Mouse (Mus musculus): ENCODE data around the gene Zfand3. TPM values are rescaled to one million over a fixed set of nuclear protein-coding genes. Genes with fewer than 3 reads are reported as not detected.

Gene Zfand3
- polyA plus RNA-seq, 1 experiment from 2014 or later = 54.9 TPM

DNA sequence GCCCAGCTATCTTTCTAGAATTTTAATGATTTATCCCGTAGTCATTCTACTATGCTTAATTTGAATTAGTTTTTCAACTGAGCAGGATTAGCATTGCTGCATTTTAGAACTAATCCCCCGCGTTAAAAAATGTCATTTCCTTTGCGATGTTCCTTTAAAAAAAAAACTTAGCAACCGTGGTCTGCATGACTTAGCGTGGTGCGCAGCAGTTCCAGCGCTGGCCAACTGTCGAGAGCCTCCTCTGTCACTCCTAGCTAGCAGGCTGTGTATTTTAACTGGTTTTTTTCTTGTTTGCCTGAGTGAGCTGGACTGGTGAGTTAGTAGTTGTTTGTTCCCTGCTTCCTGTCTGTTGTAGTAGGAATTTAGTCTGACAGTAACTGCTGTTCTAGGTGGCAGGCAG lies 48.9 kb downstream of the Zfand3 start:
- H3K4me2 ChIP-seq (replicated peaks) = no peak overlapping the region
- ATAC-seq (ENCODE audit: insufficient number of reproducible peaks, low FRiP score, low TSS enrichment, low read depth) = no peak
- no peak overlapping the region for H3K27ac ChIP-seq (replicated peaks)
- no peaks in the 10 kb centered on the region for H3K27me3 ChIP-seq
- H3K4me1 ChIP-seq = no peaks in the 10 kb centered on the region
- no peak overlapping the region for H3K9ac ChIP-seq
- WGBS = 78% methylated on average over 9 of the region's 9 CpGs
- no peaks in the 10 kb centered on the region for H3K9me3 ChIP-seq (replicated peaks)
- 0 out of 2 replicates have a peak, but pooled peaks cover 4% of the 10 kb centered on the region for H3K36me3 ChIP-seq
- H3K4me3 ChIP-seq (replicated peaks) = no peak overlapping the region

- 88% methylated on average over 2 of the region's 2 CpGs for WGBS
- no peak overlapping the region for H3K27ac ChIP-seq (replicated peaks)
- 0 out of 2 replicates have a peak, but pooled peaks cover 4% of the 10 kb centered on the region for H3K36me3 ChIP-seq
- no peaks in the 10 kb centered on the region for H3K9me3 ChIP-seq (replicated peaks)
- no peaks in the 10 kb centered on the region for H3K27me3 ChIP-seq
- H3K4me3 ChIP-seq (replicated peaks) = no peak overlapping the region
- ATAC-seq (ENCODE audit: insufficient number of reproducible peaks, low FRiP score, low TSS enrichment, low read depth) = no peak
- no peak overlapping the region for H3K4me2 ChIP-seq (replicated peaks)
- no peak overlapping the region for H3K9ac ChIP-seq
- H3K4me1 ChIP-seq = peaks cover 3% of the 10 kb centered on the region; the same call in 1 of the 2 replicates
Measured at GRCm38 (mm10) chr17:30053871-30054270, 49.3 kb downstream of the Zfand3 start.

DNA sequence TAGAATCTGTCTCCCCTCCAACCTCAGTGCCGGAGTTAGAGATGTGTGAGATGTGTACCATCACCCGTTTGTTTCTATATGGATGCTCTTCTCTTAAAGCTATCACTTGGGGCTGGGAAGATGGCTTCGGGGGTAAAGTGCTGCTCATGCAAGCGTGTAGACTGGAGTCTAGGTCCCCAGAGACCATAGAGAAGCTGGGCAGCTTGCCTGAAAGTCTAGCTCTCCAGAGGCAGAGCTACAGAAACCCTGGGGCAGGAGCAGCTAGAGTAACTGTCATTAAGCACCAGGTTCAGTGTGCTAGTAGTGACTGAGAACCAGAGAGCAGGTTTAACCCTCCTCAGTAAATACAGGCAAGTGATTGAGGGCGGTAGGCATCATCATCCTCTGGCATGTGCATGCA lies 51.7 kb downstream of the Zfand3 start:
- Histone ChIP-seq H3K4me1 (peaks cover 13% of the 10 kb centered on the region; the same call in 1 of the 2 replicates), H3K36me3 (0 out of 2 replicates have a peak, but pooled peaks cover 4% of the 10 kb centered on the region), H3K27ac (replicated peaks) (no peak overlapping the region), H3K9me3 (replicated peaks) (no peaks in the 10 kb centered on the region), H3K4me3 (replicated peaks) (no peak overlapping the region), H3K4me2 (replicated peaks) (no peak overlapping the region), H3K27me3 (no peaks in the 10 kb centered on the region), H3K9ac (no peak overlapping the region)
- no peak for ATAC-seq (ENCODE audit: insufficient number of reproducible peaks, low FRiP score, low TSS enrichment, low read depth)
- WGBS = 78% methylated on average over 5 of the region's 5 CpGs

DNA sequence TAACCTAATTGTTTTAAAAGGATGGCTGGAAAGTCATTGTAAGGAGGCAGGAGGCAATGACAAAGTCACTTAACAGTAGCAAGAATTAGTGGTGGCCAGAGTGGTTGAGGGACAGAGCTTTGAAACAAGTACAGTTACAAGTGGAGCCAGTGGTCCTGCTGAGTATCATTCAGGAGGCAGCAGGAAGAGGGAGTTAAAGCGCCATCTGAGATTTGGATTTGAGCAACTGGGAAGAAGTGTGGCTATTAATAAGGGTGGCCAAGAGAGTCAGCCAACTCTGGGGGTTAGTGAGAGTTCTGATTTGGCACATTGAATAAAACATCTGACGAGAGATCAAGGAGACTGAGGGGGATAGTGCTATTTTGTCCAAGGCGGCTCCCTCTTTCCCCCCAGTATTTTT lies 54.1 kb downstream of the Zfand3 start:
- Histone ChIP-seq H3K4me1 (peaks cover 14% of the 10 kb centered on the region; the same call in 1 of the 2 replicates), H3K36me3 (0 out of 2 replicates have a peak, but pooled peaks cover 4% of the 10 kb centered on the region), H3K27me3 (no peaks in the 10 kb centered on the region), H3K9me3 (replicated peaks) (no peaks in the 10 kb centered on the region), H3K4me3 (replicated peaks) (no peak overlapping the region), H3K9ac (no peak overlapping the region), H3K27ac (replicated peaks) (no peak overlapping the region), H3K4me2 (replicated peaks) (no peak overlapping the region)
- 80% methylated on average over 3 of the region's 3 CpGs for WGBS
- ATAC-seq (ENCODE audit: insufficient number of reproducible peaks, low FRiP score, low TSS enrichment, low read depth) = no peak

- 86% methylated on average over 5 of the region's 5 CpGs for WGBS
- no peaks in the 10 kb centered on the region for H3K9me3 ChIP-seq (replicated peaks)
- no peak overlapping the region for H3K4me2 ChIP-seq (replicated peaks)
- no peaks in the 10 kb centered on the region for H3K27me3 ChIP-seq
- H3K27ac ChIP-seq (replicated peaks) = no peak overlapping the region
- no peak overlapping the region for H3K9ac ChIP-seq
- 0 out of 2 replicates have a peak, but pooled peaks cover 4% of the 10 kb centered on the region for H3K36me3 ChIP-seq
- peaks cover 19% of the 10 kb centered on the region; the same call in 1 of the 2 replicates for H3K4me1 ChIP-seq
- ATAC-seq (ENCODE audit: insufficient number of reproducible peaks, low FRiP score, low TSS enrichment, low read depth) = no peak
- H3K4me3 ChIP-seq (replicated peaks) = no peak overlapping the region
Measured at GRCm38 (mm10) chr17:30059066-30059465, 54.5 kb downstream of the Zfand3 start.

DNA sequence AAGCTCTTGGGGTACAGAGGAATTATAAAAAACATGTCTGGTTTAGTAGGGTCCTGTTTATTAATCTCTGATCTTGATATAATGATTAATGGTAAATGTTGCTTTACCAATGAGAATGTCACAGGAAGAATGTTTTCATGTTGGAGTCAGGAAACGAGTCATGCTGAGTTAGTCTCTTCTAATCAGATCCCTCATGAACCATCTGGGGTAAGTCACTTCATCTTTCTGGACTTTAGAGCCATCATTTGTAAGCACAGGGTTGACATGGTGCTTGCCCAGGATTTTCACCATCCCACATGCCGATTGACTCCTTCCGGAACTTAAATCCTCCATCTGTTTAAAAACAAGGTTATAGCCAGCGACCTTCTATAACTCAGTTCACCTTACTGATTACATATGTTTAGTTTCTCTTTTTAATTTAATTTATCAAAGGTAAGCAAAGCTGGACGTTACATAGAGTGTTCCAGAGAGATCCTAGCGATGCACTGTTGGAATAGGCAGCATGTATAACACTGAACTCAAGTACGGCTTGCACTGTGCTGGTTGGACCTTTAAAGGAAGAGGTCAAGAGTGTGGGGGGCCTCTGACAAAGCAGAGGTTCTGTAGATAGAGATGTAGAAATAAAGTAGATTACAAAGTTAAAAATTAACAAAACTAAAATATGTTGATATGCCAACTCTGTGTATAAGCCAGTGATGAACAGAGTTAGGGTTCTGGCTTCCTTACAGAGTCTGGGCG lies 56.7 kb downstream of the Zfand3 start:
- no peak overlapping the region for H3K4me3 ChIP-seq (replicated peaks)
- H3K4me1 ChIP-seq = peaks cover 29% of the 10 kb centered on the region
- H3K27me3 ChIP-seq = no peaks in the 10 kb centered on the region
- H3K9ac ChIP-seq = no peak overlapping the region
- 78% methylated on average over 8 of the region's 8 CpGs for WGBS
- no peak overlapping the region for H3K4me2 ChIP-seq (replicated peaks)
- no peak for ATAC-seq (ENCODE audit: insufficient number of reproducible peaks, low FRiP score, low TSS enrichment, low read depth)
- H3K9me3 ChIP-seq (replicated peaks) = no peaks in the 10 kb centered on the region
- H3K27ac ChIP-seq (replicated peaks) = no peak overlapping the region
- H3K36me3 ChIP-seq = no peaks in the 10 kb centered on the region

GRCm38 (mm10) chr17:30063849-30064248 lies 59.3 kb downstream of the Zfand3 start:
- ATAC-seq (ENCODE audit: insufficient number of reproducible peaks, low FRiP score, low TSS enrichment, low read depth) = no peak
- Histone ChIP-seq H3K36me3 (no peaks in the 10 kb centered on the region), H3K9me3 (replicated peaks) (no peaks in the 10 kb centered on the region), H3K27me3 (no peaks in the 10 kb centered on the region), H3K4me1 (peaks cover 30% of the 10 kb centered on the region), H3K4me3 (replicated peaks) (no peak overlapping the region), H3K9ac (no peak overlapping the region), H3K4me2 (replicated peaks) (no peak overlapping the region), H3K27ac (replicated peaks) (no peak overlapping the region)
- WGBS = 30% methylated on average over 3 of the region's 3 CpGs

GRCm38 (mm10) chr17:30064746-30065145 lies 60.2 kb downstream of the Zfand3 start:
- Histone ChIP-seq H3K27me3 (no peaks in the 10 kb centered on the region), H3K4me2 (replicated peaks) (no peak overlapping the region), H3K9ac (no peak overlapping the region), H3K9me3 (replicated peaks) (no peaks in the 10 kb centered on the region), H3K36me3 (no peaks in the 10 kb centered on the region), H3K4me3 (replicated peaks) (no peak overlapping the region), H3K4me1 (peaks cover 27% of the 10 kb centered on the region), H3K27ac (replicated peaks) (no peak overlapping the region)
- 9% methylated on average over 4 of the region's 4 CpGs for WGBS
- ATAC-seq (ENCODE audit: insufficient number of reproducible peaks, low FRiP score, low TSS enrichment, low read depth) = 0 out of 2 replicates have a peak, but pooled peaks have one; percentile 24

- H3K4me3 ChIP-seq (replicated peaks) = no peak overlapping the region
- no peaks in the 10 kb centered on the region for H3K9me3 ChIP-seq (replicated peaks)
- no peak overlapping the region for H3K4me2 ChIP-seq (replicated peaks)
- no peak overlapping the region for H3K9ac ChIP-seq
- H3K4me1 ChIP-seq = peaks cover 8% of the 10 kb centered on the region
- WGBS = 54% methylated on average over 3 of the region's 3 CpGs
- ATAC-seq (ENCODE audit: insufficient number of reproducible peaks, low FRiP score, low TSS enrichment, low read depth) = no peak
- no peaks in the 10 kb centered on the region for H3K27me3 ChIP-seq
- no peak overlapping the region for H3K27ac ChIP-seq (replicated peaks)
- H3K36me3 ChIP-seq = 0 out of 2 replicates have a peak, but pooled peaks cover 4% of the 10 kb centered on the region
Measured at GRCm38 (mm10) chr17:30069776-30070175, 65.2 kb downstream of the Zfand3 start.

DNA sequence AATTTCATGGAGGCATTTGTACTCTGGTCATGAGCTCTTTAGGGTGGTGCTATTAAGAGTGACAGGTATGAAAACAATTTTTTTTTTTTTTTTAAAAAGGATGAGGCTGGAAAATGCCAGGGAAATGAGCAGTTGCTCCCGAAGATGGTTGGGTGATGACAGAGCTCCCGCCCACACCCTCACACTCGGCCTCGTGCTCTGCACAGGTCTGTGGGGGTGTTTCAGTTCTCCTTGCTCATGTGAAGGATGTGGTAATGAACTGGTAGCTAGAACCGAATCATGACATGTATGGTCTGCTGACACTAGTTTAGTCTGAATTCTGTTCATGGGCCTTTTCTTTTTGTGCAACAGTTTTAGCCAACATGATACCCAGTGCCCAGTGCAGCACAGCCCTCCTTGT lies 66.1 kb downstream of the Zfand3 start:
- 0 out of 2 replicates have a peak, but pooled peaks cover 4% of the 10 kb centered on the region for H3K36me3 ChIP-seq
- no peak overlapping the region for H3K4me2 ChIP-seq (replicated peaks)
- H3K27me3 ChIP-seq = no peaks in the 10 kb centered on the region
- no peak overlapping the region for H3K27ac ChIP-seq (replicated peaks)
- ATAC-seq (ENCODE audit: insufficient number of reproducible peaks, low FRiP score, low TSS enrichment, low read depth) = no peak
- no peaks in the 10 kb centered on the region for H3K9me3 ChIP-seq (replicated peaks)
- 62% methylated on average over 5 of the region's 5 CpGs for WGBS
- no peak overlapping the region for H3K9ac ChIP-seq
- peaks cover 4% of the 10 kb centered on the region; the same call in 1 of the 2 replicates for H3K4me1 ChIP-seq
- H3K4me3 ChIP-seq (replicated peaks) = no peak overlapping the region

- WGBS = 88% methylated on average over 3 of the region's 3 CpGs
- H3K9me3 ChIP-seq (replicated peaks) = no peaks in the 10 kb centered on the region
- H3K27ac ChIP-seq (replicated peaks) = no peak overlapping the region
- no peak for ATAC-seq (ENCODE audit: insufficient number of reproducible peaks, low FRiP score, low TSS enrichment, low read depth)
- H3K4me1 ChIP-seq = peaks cover 4% of the 10 kb centered on the region; the same call in 1 of the 2 replicates
- H3K4me3 ChIP-seq (replicated peaks) = no peak overlapping the region
- H3K4me2 ChIP-seq (replicated peaks) = no peak overlapping the region
- H3K36me3 ChIP-seq = 0 out of 2 replicates have a peak, but pooled peaks cover 4% of the 10 kb centered on the region
- H3K9ac ChIP-seq = no peak overlapping the region
- H3K27me3 ChIP-seq = no peaks in the 10 kb centered on the region
Measured at GRCm38 (mm10) chr17:30072613-30073012, 68.1 kb downstream of the Zfand3 start.
